Mouse (Mus musculus) ES-CJ7 (cell line): ENCODE results near the gene Defb23.

Experiments used
- DNase-seq: peaks from one replicate; pipeline ENCODE4 v3.0.0; 2011; ENCODE audit warnings: low read depth, low spot score

Gene Defb23

GRCm38 (mm10) chr2:152464570-152465150 is at the start of gene Defb23:
TSS of gene Defb23 (minus strand) at chr2:152464620.
- peak; percentile 25 for DNase-seq

DNA sequence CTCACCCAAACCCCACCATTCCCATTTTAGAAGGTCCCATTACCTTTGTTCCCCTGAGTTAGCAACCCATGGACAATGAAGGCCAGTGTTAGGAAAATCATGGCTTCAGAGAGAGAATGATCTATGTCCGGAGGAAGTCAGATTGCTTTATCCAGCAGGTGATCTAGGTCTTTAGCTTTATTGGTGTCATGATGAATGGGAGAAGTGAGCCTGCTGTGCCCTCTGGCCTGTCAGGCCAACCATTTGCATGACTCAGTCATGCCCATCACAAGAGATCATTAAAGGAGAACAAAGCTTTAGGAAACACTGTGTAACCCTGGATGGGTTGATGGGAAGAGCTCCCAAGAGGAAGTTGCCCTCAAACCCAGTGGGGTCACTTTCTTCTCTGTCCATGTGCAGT is 47.2 kb upstream of the Defb23 start, which contains the start of gene Defb26:
TSS of gene Defb26 (minus strand) at position 101 of the 400 bp plus-strand sequence.
- DNase-seq, result no peak

DNA sequence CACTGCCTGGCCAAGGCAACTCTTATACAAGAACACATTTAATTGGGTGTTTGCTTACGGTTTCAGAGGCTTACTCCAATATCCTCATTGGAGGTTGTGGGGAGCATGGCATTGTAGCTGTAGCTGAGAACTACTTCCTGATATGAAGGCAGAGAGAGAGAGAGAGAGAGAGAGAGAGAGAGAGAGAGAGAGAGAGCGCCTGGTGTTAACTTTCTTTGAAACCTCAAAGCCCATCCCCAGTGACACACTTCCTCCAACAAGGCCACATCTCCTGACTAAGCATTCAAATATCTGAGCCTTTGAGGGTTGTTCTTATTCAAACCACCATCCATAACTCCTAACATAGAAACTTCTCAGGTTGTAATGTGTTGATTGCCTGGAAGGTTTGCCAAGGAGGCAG is 39.5 kb upstream of the Defb23 start:
- DNase-seq, result no peak

DNA sequence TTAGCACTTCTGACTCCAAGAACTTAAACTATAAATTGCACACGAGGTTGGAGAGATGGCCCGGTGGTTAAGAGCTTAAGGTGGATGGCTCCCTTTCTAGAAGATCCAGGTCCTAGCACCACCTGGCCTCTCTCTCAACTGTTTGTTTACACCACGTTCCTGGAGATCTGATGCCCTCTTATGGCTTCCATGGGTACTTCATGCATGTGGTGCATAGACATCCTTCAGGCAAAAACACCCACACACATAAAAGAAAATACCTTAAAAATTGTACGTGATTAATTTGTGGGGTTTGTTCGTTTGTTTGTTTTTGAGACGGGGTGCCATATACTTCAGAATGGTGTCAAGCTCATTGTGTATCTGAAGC is 36.4 kb upstream of the Defb23 start:
- peak; percentile 56 for DNase-seq

DNA sequence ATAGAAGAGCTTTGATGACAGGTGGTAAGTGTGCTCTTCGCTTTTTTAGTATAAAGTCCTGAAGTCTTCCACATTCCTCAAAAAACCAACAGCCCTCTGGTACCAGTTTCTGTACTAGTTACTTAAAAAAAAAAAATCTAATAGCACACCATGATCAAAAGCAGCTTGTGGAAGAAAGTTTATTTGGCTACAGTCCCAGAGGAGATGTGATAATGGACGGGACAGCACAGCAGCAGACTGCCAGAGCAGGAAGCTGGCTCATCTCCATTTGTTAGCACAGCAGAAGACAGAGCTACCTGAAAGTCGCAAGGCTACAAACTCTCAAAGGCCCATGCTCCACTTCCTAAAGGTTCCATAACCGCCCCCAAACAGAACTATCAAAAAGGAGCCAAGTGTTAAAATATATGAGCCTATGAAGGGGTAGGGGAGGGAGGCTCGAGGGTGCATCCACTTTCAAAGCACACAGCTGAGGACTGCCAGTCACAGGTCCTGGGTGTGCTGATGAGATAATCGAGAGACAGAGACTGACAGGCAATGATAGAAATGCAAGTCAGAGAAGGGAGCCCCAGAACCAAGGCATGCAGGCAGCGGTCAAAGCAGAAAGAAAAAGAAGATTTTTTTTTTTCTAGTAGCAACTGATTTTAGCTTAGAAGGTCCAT is 35.9 kb upstream of the Defb23 start:
- no peak for DNase-seq

- DNase-seq, result no peak
Observed at GRCm38 (mm10) chr2:152498020-152498419, 33.6 kb upstream of the Defb23 start.

DNA sequence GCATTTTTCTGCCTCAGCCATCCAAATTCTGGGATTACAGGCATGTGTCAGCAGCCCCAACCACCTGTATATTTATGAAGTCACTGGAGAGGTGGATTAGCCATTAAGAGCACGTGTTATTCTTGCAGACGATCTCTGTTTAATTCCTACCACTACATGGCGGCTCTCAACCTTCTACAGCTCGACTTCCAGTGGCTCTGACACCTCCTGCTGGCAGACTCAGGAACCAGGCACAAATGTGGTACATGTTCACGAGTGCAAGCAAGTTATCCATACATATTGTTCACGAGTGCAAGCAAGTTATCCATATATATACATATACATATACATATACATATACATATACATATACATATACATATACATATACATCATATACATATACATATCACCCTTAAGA is 28.7 kb upstream of the Defb23 start:
- peak; percentile 48 for DNase-seq

DNA sequence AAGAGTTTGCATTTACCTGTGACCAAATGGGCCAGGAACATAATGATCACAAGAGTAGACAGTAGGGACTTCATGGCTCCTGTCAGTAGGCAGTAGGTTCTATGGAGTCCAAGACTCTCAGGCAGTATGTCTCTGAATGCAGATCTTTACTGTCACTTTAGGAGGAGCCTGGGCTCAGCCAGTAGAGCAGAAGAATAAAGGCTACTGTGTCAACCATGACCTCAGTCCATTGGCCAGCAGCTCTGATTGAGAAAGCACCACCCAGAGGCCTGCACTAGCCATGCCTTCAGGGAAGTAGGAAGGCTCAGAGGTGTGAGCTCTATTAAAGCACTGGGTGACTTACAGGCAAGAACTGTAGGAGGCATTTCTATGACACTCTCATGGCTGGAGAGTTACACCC is 25.6 kb upstream of the Defb23 start, which contains the start of gene Defb22:
TSS of gene Defb22 (minus strand) at position 101 of the 400 bp plus-strand sequence.
- DNase-seq, result no peak

DNA sequence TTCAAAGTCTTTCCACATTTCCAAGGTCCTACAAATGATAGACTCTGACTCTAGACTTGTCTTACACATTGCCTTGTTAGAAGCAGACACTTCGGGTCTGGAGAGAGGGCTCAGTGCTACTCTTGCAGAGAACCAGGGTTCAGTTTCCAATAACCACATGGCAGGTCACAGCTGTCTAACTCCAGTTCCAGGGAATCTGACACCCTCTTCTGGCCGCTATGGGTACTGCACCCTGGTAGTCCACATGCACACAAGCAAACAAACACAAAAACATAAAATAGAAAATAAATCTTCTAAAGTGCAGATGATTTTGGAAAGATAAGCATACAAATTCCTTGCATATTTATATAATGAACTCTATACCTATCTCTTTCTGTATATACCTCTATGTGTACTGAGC is 22.6 kb upstream of the Defb23 start:
- DNase-seq, result peak; percentile 65

GRCm38 (mm10) chr2:152481726-152482125 is 17.3 kb upstream of the Defb23 start:
- no peak for DNase-seq

DNA sequence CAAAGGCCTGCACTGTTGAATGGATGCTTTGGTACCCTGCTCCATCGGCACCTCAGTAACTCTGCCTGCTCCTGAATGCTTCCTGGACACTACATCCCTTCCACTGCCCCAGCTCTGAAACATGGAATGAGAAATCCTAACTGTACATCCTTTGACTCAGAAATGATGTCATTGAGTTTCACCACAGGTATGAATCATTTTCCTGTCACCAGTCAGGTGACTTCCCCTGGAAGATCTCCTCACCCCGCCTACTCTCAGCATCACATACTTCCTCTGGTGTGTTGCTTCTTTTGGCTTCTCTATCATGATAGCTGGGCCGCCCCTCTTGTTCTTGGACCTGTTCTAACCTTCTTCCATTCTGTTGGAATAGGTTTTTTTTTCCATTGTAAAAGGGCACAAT is 16.5 kb upstream of the Defb23 start:
- DNase-seq, result no peak

- no peak for DNase-seq
Observed at GRCm38 (mm10) chr2:152476763-152477162, 12.3 kb upstream of the Defb23 start, which contains the start of gene Defb20. TSS of gene Defb20 (plus strand) at chr2:152477063.

GRCm38 (mm10) chr2:152472434-152472833 is 8.0 kb upstream of the Defb23 start:
- DNase-seq, result no peak

GRCm38 (mm10) chr2:152470973-152471372 is 6.6 kb upstream of the Defb23 start:
- peak; percentile 50 for DNase-seq

- DNase-seq, result no peak
Observed at GRCm38 (mm10) chr2:152459241-152459640, 5.2 kb downstream of the Defb23 start.

DNA sequence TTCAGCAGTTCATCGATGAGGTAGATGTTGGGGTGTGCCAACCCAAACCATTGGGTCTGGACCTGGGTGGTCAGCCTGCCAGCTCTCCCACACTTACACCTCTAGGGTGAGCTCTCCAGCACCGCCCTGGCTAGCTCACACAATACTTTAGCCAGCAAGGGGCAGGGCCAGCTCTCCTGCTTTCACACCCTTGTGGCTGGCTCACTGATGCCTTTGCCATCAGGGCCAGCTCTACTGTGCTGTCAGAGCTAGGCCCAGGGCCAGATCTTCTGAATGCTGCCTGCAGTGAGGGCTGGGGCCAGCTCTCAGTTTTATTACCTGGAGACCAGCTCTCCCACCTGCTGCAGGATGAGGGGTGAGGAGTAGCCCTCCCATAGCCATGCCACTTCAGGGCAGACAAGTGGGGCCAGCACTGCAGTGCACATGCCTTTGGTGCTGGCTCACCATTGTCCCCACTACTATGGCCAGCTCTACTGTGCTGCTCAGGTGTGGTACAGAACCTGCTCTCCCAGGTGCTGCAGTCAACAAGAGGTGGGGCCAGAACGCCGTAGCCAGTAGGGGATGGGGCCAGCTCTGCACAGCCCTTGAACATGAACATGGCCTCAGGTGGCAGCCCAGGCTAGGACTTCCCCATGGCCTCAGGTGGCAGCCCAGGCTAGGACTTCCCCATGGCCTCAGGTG is 12.2 kb downstream of the Defb23 start:
- no peak for DNase-seq

- peak; percentile 54 for DNase-seq
Observed at GRCm38 (mm10) chr2:152450241-152450640, 14.2 kb downstream of the Defb23 start.

- DNase-seq, result no peak
Observed at GRCm38 (mm10) chr2:152447461-152447860, 17.0 kb downstream of the Defb23 start.

DNA sequence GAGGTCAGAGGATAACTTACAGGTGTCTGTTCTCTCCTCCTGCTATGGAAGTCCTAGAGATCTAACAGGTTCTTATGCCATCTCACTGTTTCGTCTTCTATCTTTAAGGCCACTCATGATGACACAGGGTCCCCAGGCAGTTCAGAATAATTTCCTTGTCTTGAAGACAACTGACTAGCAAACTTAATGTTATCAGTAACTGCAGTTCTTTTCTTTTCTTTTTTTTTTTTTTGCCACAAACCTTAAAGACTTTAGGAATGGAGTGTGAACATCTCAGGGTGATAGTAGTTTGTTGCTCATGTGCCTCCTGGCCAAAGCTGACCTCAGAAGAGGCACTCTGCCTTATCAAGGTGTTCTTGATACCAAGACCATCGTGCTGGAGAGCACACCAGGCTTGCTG is 17.8 kb downstream of the Defb23 start:
- DNase-seq, result no peak

DNA sequence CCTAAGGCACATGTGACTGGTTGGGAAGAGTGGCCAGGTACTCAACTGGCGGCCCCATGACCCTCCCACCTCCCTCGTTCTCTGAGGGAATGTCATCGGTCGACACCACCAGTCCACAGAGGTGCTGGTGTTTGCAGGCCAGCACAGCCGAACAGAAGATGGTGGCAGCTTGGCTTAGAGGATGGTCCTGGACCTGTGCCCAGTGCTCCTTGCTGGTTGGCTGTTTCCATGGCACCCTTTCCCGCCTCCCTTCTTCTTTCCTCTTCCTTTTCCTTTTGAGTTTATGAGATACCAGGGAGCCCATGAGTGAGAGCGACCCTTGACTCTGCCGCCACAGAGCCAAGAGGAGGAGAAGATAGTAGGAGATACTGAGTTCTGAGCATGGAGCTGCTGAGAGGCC is 21.1 kb downstream of the Defb23 start:
- no peak for DNase-seq

DNA sequence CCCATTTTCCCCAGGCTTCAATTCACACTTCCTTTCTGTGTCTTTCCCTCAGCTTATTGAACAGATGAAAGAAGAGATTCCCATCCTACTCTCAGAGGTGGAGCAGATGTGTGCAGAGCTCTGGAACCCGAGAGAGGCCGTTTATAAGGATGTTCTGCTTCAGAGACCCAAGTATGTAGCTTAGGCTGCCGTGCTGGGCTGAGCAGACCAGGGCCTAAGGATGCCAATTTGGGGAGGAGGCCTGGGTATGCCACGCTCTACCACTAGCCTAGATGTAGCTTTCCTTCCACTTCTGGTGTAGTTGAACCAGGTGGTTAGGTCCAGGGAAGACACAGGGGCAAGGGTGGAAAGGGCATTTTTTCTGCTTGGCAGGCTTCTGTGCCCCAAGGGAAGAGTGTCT is 22.1 kb downstream of the Defb23 start:
- no peak for DNase-seq

DNA sequence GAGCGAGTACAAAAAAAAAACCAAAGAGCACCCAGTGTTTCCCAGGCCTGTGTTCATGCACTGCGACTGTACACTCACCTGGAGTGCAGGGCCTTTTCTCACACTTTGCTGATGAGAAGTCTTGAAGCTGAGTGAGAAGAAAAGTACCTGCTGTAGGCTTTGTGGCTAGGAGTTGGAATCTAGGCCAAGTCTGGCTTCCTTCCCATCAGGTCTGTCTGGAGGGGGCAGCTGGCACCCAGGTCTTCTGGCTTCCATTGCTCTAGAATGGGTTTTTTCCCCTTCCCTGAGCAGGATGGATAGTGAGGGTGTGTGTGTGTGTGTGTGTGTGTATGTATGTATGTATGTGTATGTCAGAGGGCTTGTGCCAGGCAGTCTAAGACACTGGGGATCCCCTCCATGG is 24.6 kb downstream of the Defb23 start:
- DNase-seq, result no peak

GRCm38 (mm10) chr2:152438963-152439362 is 25.5 kb downstream of the Defb23 start:
- no peak for DNase-seq
